Mouse (Mus musculus) neural tube, embryonic 10.5 days (tissue): ENCODE data around the gene Akap7.

Experiments
- DNase-seq: peaks from one replicate; pipeline ENCODE4 v3.0.0-alpha.2; 2017; ENCODE audit warnings: low spot score; ENCODE audit errors: extremely low spot score

Akap7 gene

GRCm38 (mm10) chr10:25140155-25140755 lies 167.4 kb downstream of the Akap7 start:
- peak; percentile 42 for DNase-seq

GRCm38 (mm10) chr10:25133581-25133980 lies 174.1 kb downstream of the Akap7 start:
- no peak for DNase-seq

GRCm38 (mm10) chr10:25128455-25128863 lies 179.2 kb downstream of the Akap7 start:
- no peak for DNase-seq

DNA sequence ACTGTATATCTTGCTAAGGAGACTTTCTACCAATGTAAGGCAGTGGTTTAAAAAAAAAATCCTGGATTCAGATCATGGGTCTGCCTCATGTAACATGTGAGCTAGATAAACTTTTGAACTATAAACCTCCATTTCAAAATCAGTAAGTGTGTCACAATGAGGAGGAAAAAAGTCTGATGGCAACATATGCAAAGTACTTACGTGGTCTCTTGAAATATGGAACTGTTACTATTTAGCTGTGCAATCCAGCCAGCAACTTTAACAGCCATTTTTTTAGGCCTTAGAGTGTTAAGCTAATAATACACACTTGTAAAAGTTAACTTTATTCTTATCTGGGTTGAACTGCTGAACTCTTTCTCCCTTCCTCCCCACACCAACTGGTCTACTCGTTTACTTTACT lies 181.6 kb downstream of the Akap7 start:
- no peak for DNase-seq

DNA sequence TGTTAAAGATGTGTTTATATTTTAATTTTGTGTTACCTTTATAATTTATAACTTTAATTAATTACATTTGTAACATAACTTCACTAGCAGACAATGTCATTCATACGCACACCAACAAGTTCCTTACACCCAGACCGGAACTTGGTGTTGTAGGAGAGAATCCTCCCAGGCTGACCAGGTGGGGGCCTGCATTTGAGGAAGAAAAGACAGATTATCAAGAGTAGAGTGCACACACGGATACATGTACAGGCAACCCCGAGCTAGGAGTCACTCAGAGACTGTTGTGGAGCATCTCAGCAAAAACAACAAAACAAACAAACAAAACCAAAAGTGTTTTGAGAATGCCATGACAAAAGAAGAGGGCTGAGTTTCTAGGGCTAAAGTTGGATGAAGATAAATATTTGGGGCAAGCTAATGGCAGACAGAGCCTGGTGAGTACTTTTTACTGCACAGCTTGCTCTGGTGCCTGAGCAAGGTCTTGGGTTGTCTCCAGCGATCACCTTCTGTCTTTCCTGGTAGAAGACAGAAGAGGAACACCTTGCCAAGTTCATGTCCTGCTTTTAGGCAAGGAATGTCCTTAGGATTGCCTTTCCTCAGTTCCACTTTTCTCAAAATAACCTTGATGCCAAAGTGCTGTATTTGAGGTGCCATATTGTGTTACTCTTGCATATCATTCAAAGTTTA lies 186.7 kb downstream of the Akap7 start:
- no peak for DNase-seq
